Mouse (Mus musculus) limb, embryonic 15.5 days (tissue): ENCODE data around the gene Midn. TPM values are rescaled to one million over a fixed set of nuclear protein-coding genes. Genes with fewer than 3 reads are reported as not detected.

ENCODE experiments used
- ATAC-seq: fragments of 200-750 bp; cut with Nextera tagmentation; 2 replicates; pipeline ENCODE4 v1.8.0; 2017; ENCODE audit warnings: low read depth, moderate TSS enrichment; ENCODE audit not compliant: insufficient number of reproducible peaks, low FRiP score, low TSS enrichment
- H3K27ac ChIP-seq: fragments of 300-500 bp; sonication (generic); 2 replicates; pipeline ENCODE4 v1.5.1; 2015; ENCODE audit warnings: moderate library complexity, mild to moderate bottlenecking, inconsistent platforms
- H3K27me3 ChIP-seq: fragments of 300-500 bp; sonication (generic); 2 replicates; pipeline ENCODE4 v1.6.1; 2015; ENCODE audit warnings: inconsistent platforms
- H3K36me3 ChIP-seq: fragments of 300-500 bp; sonication (generic); 2 replicates; pipeline ENCODE4 v1.6.1; 2015; ENCODE audit warnings: inconsistent platforms
- H3K4me1 ChIP-seq: fragments of 300-500 bp; sonication (generic); 2 replicates; pipeline ENCODE4 v1.6.1; 2015; ENCODE audit warnings: inconsistent platforms
- H3K4me2 ChIP-seq: fragments of 300-500 bp; sonication (generic); 2 replicates; pipeline ENCODE4 v1.6.1; 2015; ENCODE audit warnings: mild to moderate bottlenecking, inconsistent platforms
- H3K4me3 ChIP-seq: fragments of 300-500 bp; sonication (generic); 2 replicates; pipeline ENCODE4 v1.5.1; 2015; ENCODE audit warnings: mild to moderate bottlenecking, inconsistent platforms
- H3K9ac ChIP-seq: fragments of 300-500 bp; sonication (generic); 2 replicates; pipeline ENCODE4 v1.6.1; 2015; ENCODE audit warnings: inconsistent platforms
- H3K9me3 ChIP-seq: fragments of 300-500 bp; sonication (generic); 2 replicates; pipeline ENCODE4 v1.6.1; 2016; ENCODE audit warnings: inconsistent platforms
- WGBS: fragments of 180-500 bp; shearing (Covaris S2); methylation state at CpG from one replicate; pipeline ENCODE4 v1.1.7; 2015; 5-methylcytosine and 5-hydroxymethylcytosine counted together
- polyA plus RNA-seq: library from polyadenylated mRNA; unstranded; fragments of >200 nt; fragmentation: Nextera tagmentation; extraction: Ambion mirVana; gene quantifications from 2 replicates; pipeline ENCODE4 v1.2.1, GENCODE M21; 2015

The Midn gene
- polyA plus RNA-seq, 1 experiment from 2014 or later = 13.4 TPM

DNA sequence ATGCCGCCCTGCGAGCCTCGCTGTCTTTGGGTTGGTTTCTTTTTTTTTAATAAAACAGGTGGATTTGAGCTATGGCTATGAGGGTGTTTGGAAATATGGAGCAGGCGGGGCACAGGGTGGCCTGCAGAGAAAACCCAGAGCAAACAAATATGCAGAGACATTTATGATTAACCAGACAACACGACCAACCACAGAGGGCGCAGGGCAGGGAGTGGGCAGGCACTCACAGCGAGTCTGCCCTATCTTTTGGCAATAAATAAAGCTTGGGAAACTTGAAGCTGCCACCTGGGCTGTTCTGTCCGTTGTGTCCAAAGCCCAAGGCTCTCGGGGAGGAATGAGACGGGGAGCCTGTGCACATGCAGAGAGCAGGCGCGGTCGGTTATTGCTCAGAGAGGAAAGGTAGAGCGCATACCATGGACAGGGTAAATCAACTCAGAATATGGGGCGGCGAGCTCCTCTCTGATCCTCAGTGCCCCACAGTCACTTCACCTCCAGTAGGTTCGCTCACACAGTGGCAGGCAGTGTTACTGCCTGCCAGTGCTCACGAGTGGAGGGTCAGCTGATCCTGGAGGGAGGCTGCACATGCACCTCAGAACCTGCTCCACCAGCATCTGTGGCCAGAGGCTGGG is 17.6 kb upstream of the Midn start:
- no peaks in the 10 kb centered on the region for H3K9me3 ChIP-seq
- no peak overlapping the region for H3K9ac ChIP-seq
- no peak overlapping the region for H3K4me2 ChIP-seq
- H3K27ac ChIP-seq = no peak overlapping the region
- no peak overlapping the region for H3K4me3 ChIP-seq
- WGBS = 78% methylated on average over 18 of the region's 18 CpGs
- no peak for ATAC-seq
- H3K36me3 ChIP-seq = peaks cover 99% of the 10 kb centered on the region
- H3K4me1 ChIP-seq = peaks cover 26% of the 10 kb centered on the region
- 0 out of 2 replicates have a peak, but pooled peaks cover 5% of the 10 kb centered on the region for H3K27me3 ChIP-seq

DNA sequence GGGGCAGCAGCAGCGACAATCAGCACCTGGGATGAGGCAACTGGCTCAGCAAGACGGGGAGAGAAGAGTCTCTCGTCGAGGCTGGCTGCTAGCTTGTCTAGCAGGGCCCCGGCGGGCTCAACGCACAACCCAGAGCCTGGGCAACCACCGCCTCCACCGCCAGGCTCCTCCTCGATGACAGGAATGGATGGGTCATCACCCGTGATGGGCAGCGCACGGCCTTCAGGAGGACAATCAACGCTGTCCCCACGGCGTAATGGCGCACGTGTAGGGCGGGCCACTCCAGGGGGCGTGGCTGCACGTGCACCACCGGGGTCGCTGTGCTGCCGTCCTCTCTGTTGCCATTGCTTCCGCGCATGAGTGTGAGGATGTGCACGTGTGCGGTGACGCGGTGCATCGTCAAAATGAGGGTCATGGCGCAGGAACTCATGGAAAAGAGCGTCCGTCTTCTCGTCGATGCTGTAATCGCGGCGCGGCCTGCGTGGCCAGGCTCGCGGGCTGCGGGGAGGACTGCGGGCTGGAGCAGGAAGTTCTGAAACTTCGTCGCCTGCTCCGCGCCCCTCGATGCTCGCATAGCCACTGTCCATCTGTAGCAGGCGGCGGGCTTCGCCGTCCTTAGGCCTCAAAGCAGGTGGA is 16.6 kb upstream of the Midn start:
- H3K27me3 ChIP-seq = peaks cover 9% of the 10 kb centered on the region; the same call in 1 of the 2 replicates
- H3K36me3 ChIP-seq = peaks cover 92% of the 10 kb centered on the region
- peak overlapping the region; percentile 22; the same call in 1 of the 2 replicates for H3K4me2 ChIP-seq
- H3K4me3 ChIP-seq = peak overlapping the region; percentile 19
- H3K4me1 ChIP-seq = peaks cover 29% of the 10 kb centered on the region
- ATAC-seq = no peak
- H3K9me3 ChIP-seq = no peaks in the 10 kb centered on the region
- 25% methylated on average over 55 of the region's 55 CpGs for WGBS
- H3K9ac ChIP-seq = no peak overlapping the region
- no peak overlapping the region for H3K27ac ChIP-seq

DNA sequence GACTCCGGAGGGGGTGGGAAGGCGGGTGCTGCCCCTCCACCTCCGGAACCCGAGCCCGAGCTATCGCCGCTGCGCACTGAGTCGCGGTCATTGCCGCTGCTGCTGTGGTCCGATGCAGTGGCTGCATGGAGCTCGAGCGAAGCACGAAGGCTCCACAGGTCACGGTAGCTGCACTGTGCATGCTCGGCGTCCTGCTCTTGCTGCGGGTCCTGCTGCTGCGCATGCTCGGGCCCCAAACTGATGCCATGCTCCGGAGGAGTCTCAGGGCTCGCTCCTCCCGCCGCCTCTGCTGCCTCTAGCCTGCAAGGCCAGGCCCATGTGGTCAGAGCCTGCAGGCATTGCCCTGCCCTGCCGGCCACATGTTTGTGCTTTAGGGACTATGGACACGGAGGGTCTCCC is 16.1 kb upstream of the Midn start:
- peaks cover 87% of the 10 kb centered on the region for H3K36me3 ChIP-seq
- peak overlapping the region; percentile 22; the same call in 1 of the 2 replicates for H3K4me2 ChIP-seq
- no peak overlapping the region for H3K9ac ChIP-seq
- peaks cover 35% of the 10 kb centered on the region for H3K4me1 ChIP-seq
- H3K27me3 ChIP-seq = peaks cover 14% of the 10 kb centered on the region
- 44% methylated on average over 27 of the region's 27 CpGs for WGBS
- ATAC-seq = no peak
- no peaks in the 10 kb centered on the region for H3K9me3 ChIP-seq
- peak overlapping the region; percentile 19 for H3K4me3 ChIP-seq
- H3K27ac ChIP-seq = no peak overlapping the region

DNA sequence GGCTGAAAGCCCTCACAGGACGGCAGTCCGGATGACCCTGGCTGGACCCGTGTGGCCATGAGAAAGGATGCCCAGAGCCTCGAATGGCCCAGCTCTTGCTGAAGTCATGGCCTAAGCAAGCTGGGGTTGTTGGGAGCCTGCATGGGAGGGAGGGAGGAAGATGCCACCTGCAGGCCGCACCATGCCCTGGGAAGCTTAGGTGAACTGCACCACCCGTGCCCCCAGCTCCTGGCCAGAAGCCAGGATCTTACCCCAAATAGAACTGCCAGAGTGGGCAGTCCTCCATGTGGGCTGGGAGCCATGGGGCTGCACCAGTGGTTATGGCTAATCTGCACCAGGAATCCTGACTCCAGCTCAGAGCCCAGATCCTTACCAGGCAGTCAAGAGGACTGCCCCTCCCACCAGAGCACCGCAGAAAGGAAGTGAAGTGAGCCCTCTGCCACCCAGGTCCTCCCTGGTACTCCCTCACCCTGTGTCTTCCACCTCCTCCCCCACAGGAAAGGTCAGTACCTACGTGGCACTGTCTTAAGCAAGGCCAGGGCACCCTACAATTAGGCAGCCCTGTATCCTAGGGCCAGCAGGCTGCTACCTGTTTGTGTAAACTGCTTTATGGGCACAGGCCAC is 14.7 kb upstream of the Midn start:
- Histone ChIP-seq H3K36me3 (peaks cover 73% of the 10 kb centered on the region), H3K4me3 (no peak overlapping the region), H3K9ac (no peak overlapping the region), H3K4me2 (no peak overlapping the region), H3K4me1 (peaks cover 48% of the 10 kb centered on the region), H3K27ac (no peak overlapping the region), H3K27me3 (peaks cover 20% of the 10 kb centered on the region), H3K9me3 (no peaks in the 10 kb centered on the region)
- ATAC-seq = no peak
- 68% methylated on average over 8 of the region's 8 CpGs for WGBS

DNA sequence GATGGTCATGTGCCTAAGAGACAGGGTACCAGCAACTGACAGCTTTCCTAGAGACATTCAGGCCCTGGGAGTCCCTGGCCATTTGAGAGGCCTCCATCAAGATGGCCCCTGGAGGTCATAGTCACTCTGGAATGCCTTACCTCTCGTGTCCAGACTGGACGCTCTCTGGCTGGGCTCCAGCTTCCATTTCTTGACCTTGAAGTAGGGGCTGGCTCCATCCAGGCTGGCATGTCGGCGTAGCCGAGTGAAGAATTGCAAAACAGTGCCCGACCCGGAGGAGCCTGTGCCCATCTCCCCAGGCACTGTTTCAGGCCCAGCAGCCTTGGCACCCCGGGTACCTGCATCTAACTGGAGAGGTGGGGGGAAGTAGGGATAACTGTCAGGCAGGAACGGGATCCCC is 13.7 kb upstream of the Midn start:
- Histone ChIP-seq H3K9me3 (no peaks in the 10 kb centered on the region), H3K36me3 (peaks cover 62% of the 10 kb centered on the region), H3K4me3 (no peak overlapping the region), H3K4me2 (no peak overlapping the region), H3K4me1 (peaks cover 57% of the 10 kb centered on the region), H3K27me3 (peaks cover 20% of the 10 kb centered on the region), H3K9ac (no peak overlapping the region), H3K27ac (no peak overlapping the region)
- ATAC-seq = no peak
- 88% methylated on average over 9 of the region's 9 CpGs for WGBS

DNA sequence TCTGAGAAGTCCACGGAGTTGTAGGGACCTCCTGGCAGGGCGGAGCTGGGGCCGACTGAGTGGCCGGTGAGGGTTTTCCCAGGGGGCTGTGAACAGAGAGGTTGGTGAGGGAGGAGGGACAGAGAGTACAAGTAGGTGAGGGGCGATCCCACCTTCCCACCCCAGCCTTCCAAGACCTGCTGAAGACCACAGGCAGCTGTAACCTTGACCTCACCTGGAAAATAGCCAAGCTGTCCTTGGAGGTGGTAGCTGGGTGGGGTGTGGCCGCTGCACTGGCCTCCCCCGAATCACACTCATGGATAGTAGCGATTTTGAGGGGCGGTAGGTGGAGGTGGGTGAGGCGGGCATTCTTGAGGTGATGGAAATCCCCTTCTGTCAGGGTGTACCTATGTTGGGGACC is 12.9 kb upstream of the Midn start:
- no peak overlapping the region for H3K4me2 ChIP-seq
- H3K9ac ChIP-seq = no peak overlapping the region
- no peak overlapping the region for H3K27ac ChIP-seq
- ATAC-seq = no peak
- H3K9me3 ChIP-seq = no peaks in the 10 kb centered on the region
- H3K36me3 ChIP-seq = peaks cover 54% of the 10 kb centered on the region
- no peak overlapping the region for H3K4me3 ChIP-seq
- H3K27me3 ChIP-seq = peaks cover 20% of the 10 kb centered on the region
- peaks cover 60% of the 10 kb centered on the region for H3K4me1 ChIP-seq
- 84% methylated on average over 10 of the region's 10 CpGs for WGBS

DNA sequence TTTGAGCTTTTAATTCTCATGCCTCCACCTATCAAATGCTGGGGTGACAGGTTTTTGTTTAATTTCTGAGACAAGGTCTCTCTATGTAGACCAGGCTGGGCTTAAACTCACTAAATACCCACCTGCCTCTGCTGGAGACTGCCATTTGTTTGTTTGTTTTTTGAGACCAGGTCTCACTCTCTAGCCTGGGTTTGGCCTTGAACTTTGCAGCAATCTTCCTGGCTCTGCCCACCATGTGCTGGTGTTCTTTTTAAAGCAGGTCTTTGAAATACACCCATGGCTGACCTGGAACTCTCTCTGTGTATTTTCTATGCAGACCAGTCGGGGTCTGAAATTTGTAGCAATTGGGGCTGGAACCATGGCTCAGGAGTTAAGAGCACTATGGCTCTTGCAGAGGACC is 12.4 kb upstream of the Midn start:
- Histone ChIP-seq H3K4me3 (no peak overlapping the region), H3K27ac (no peak overlapping the region), H3K36me3 (peaks cover 50% of the 10 kb centered on the region), H3K9ac (no peak overlapping the region), H3K4me2 (no peak overlapping the region), H3K4me1 (peaks cover 61% of the 10 kb centered on the region), H3K27me3 (peaks cover 20% of the 10 kb centered on the region), H3K9me3 (no peaks in the 10 kb centered on the region)
- 86% methylated on average over 1 of the region's 1 CpGs for WGBS
- no peak for ATAC-seq

DNA sequence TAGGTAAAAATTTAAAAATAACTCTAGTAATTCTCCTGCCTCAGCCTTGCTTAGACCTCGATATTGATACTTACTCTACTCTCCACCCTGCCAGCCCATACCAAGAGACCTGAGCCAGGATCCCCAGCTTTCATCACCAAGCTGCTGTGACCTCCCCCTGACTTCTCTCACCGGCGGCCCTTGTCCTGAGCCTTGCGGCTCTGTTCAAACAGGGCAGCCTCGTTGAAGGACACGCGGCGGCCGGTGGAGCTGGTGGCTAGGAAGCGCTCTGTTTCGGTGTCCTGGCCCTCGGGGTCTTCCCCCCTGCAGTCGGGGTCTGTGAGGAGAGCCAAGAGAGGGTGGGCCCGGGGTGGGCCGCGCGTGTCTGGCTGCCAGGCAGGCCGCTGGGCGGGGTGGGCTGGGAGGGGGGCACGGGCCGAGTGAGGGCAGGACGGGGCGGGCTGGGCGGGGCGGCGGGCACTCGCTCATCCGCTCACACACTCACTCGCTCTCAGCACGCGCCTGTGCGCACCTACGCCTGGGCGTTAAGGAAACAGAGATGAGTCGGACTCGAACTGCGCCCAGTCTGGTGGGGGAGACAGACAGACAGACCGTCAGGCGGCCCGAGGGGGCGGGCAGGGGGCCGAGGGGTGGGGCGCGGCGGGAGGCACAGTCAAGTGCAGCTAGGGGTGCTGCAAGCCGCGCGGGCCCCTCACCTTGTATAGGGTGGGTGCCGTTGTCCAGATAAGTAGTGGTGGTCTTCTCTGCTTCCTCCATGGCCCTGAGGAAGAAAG is 11.7 kb upstream of the Midn start:
- H3K27me3 ChIP-seq = peaks cover 20% of the 10 kb centered on the region
- H3K4me2 ChIP-seq = peak overlapping the region; percentile 98
- H3K27ac ChIP-seq = no peak overlapping the region
- ATAC-seq = no peak
- H3K9me3 ChIP-seq = no peaks in the 10 kb centered on the region
- peaks cover 61% of the 10 kb centered on the region for H3K4me1 ChIP-seq
- peaks cover 42% of the 10 kb centered on the region for H3K36me3 ChIP-seq
- WGBS = 21% methylated on average over 41 of the region's 49 CpGs
- peak overlapping the region; percentile 64 for H3K4me3 ChIP-seq
- H3K9ac ChIP-seq = no peak overlapping the region

DNA sequence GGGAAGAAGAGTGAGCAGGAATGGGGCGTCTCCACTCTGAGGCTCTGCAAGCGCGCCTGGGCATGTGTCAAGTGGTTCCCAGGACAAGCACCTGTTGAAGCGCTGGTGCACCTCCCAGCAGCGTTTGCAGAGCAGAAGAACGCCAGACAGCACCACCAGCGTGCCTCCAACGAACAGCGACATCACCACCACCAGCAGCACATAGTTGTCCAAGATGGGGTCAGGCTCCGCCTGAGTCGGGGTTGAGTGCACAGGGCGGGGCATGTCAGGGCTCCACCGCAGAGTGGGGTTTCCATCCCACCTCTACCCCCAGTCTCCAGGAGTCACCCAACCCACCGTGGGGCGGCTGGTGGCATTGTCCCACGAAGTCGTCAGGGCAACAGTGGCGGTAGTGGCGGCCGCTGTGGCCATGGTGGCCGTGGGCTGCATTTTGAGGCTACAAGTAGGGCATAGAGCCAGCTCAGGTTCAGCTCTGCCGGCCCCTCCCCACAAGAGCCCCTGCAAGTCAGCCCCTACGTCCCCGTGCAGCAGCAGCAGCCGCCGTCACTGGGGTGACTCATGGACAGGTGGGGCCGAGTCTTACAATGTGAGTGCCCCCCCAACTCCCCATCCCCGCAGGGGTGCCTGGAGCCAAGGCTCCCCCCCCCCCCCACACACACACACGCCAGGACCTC is 11.0 kb upstream of the Midn start:
- H3K4me2 ChIP-seq = peak overlapping the region; percentile 98
- H3K4me3 ChIP-seq = peak overlapping the region; percentile 64
- no peak overlapping the region for H3K9ac ChIP-seq
- H3K4me1 ChIP-seq = peaks cover 59% of the 10 kb centered on the region
- H3K9me3 ChIP-seq = no peaks in the 10 kb centered on the region
- peaks cover 35% of the 10 kb centered on the region for H3K36me3 ChIP-seq
- H3K27ac ChIP-seq = peak overlapping the region; percentile 69
- WGBS = 6% methylated on average over 29 of the region's 29 CpGs
- ATAC-seq = no peak
- H3K27me3 ChIP-seq = peaks cover 20% of the 10 kb centered on the region

DNA sequence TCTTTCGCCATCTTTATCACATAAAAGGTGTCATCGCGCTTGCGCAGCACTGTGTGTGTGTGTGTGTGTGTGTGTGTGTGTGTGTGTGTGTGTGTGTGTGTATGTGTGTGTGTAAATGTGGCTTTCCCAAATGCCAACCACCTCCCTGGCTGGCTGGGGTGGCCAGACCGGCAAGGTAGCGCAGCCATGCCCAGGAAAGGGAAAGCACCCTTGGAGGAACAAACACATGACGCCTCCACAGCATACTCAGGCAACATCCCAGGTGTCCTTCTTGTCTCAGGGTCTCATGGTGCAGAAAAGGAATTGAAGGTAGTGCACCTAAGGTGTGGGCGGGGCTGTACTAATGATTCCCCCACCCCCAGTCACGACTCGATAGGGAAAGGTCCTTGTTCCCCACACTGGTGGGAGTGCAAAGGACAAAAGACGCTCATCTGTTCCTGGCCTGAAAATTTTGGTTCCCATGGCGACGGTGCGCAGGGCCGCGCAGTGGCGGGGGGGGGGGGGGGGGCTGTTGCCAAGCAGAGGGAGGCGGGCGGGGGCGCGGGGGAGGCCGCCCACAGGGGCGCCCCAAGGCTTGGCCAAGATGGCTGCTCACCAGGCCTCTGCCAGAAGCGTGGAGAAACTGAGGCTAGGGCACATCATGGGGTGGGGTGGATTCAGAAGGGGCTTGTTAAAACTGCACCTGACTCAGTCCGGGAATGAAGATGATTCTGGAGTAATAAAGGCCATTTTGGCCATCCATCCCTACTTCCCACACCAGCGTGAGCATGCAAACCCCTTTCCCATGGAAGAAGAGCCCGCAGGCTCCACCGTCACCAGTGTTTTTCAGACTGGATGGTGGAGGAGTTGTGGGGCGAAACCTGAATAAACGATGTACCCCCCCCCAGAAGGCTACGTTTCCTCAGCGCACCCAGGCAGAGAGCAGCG is 10.2 kb upstream of the Midn start:
- peak overlapping the region; percentile 77 for H3K27ac ChIP-seq
- H3K4me1 ChIP-seq = peaks cover 59% of the 10 kb centered on the region
- H3K27me3 ChIP-seq = peaks cover 20% of the 10 kb centered on the region
- no peaks in the 10 kb centered on the region for H3K9me3 ChIP-seq
- peak overlapping the region; percentile 64 for H3K4me3 ChIP-seq
- H3K36me3 ChIP-seq = peaks cover 27% of the 10 kb centered on the region
- 3% methylated on average over 26 of the region's 33 CpGs for WGBS
- ATAC-seq = no peak
- H3K9ac ChIP-seq = 0 out of 2 replicates have a peak overlapping the region, but pooled peaks have one; percentile 70
- peak overlapping the region; percentile 98 for H3K4me2 ChIP-seq
